Mouse (Mus musculus): ENCODE results near the gene Gpr108.

- TF ChIP-seq CTCF (conservative IDR thresholded peaks at IDR 0.05; ENCODE audit: low read length) (no peak), NANOG (IDR thresholded peaks at IDR 0.05; ENCODE audit: borderline replicate concordance, low read length) (no peak)
Measured at GRCm38 (mm10) chr17:57218335-57218900, 29.8 kb downstream of the Gpr108 start.

Measured in E14TG2a.4 (cell line).